Comparison of ENCODE assay signal across 9 mouse cellular contexts in the genomic region with DNA sequence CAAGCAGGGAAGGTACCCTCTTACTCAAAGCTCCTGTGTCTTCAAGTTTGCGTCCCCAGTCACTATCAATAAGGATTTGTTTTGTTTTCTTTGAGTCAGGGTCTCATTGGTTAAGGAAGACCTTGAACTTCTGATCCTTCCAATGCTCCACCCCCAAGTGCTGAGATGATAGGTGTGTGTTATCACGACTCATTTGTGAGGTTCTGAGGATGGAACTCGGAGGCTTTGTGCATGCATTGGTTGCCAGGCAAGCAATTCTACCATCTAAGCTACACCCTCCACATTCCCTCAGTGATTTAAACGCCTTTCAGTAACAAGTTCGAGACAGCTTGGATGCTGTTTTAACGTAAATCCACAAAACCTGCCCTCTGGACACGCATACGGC. TPM values are rescaled to one million over a fixed set of nuclear protein-coding genes. Genes with fewer than 3 reads are reported as not detected.
DNase-seq lines count a peak whose midpoint lies in the region; ATAC-seq and TF ChIP-seq lines count a peak whose summit lies in the region.
"Had no signal": no experiment of that assay in that cellular context is flagged by ENCODE, and none has a peak within 500 bp of the region (broad histone marks: within the 10 kb centered on the region; RNA-seq: fewer than 3 reads in every experiment).

No protein-coding gene starts in this region.

- TF ChIP-seq POLR2A in kidney, adult 2 months (IDR thresholded peaks at IDR 0.05; ENCODE audit: low read depth, low read length): no peak

- no peaks in the 10 kb centered on the region for H3K9me3 ChIP-seq in hindbrain, embryonic 11.5 days (ENCODE audit: control insufficient read depth, low read length)
- no peaks in the 10 kb centered on the region for H3K9me3 ChIP-seq in midbrain, embryonic 12.5 days

- H3K4me3 ChIP-seq in kidney, adult 2 months (ENCODE audit: insufficient read depth, low read depth, low read length): peak overlapping the region; percentile 42; the same call in 1 of the 2 replicates
- H3K4me3 ChIP-seq in hindbrain, embryonic 11.5 days (ENCODE audit: low read depth, low read length): peak overlapping the region; percentile 81
- peak overlapping the region; percentile 89 for H3K4me3 ChIP-seq in midbrain, embryonic 12.5 days

- H3K27me3 ChIP-seq in kidney, adult 2 months (replicated peaks; ENCODE audit: control insufficient read depth, insufficient read depth, low read length): no peaks in the 10 kb centered on the region
- no peaks in the 10 kb centered on the region for H3K27me3 ChIP-seq in hindbrain, embryonic 11.5 days (ENCODE audit: control insufficient read depth, insufficient read depth, low read length)
- H3K27me3 ChIP-seq in midbrain, embryonic 12.5 days: 0 out of 2 replicates have a peak, but pooled peaks cover 5% of the 10 kb centered on the region

- peak overlapping the region; percentile 84 for H3K9ac ChIP-seq in hindbrain, embryonic 11.5 days (ENCODE audit: low read depth, low read length)
- peak overlapping the region; percentile 60 for H3K9ac ChIP-seq in midbrain, embryonic 12.5 days (replicated peaks)

- no peaks in the 10 kb centered on the region for H3K36me3 ChIP-seq in kidney, adult 2 months (ENCODE audit: control insufficient read depth, insufficient read depth, low read length)
- H3K36me3 ChIP-seq in hindbrain, embryonic 11.5 days (ENCODE audit: control insufficient read depth, insufficient read depth, low read length): no peaks in the 10 kb centered on the region
- no peaks in the 10 kb centered on the region for H3K36me3 ChIP-seq in midbrain, embryonic 12.5 days

- no peak for DNase-seq in kidney, adult 2 months
- no peak for DNase-seq in kidney, adult 8-10 months
- peak; percentile 21 for DNase-seq in MN1 (ENCODE audit: low spot score)
- DNase-seq in hindbrain, embryonic 11.5 days (ENCODE audit: low spot score): no peak
- DNase-seq in layer of hippocampus, adult 9-11 months: no peak
- DNase-seq in urinary bladder, postnatal 36 days (ENCODE audit: low spot score in 2 of 2): no peak
- no peak for DNase-seq in cerebellum, postnatal 25 days

- peak overlapping the region; percentile 83 for H3K4me2 ChIP-seq in hindbrain, embryonic 11.5 days (replicated peaks; ENCODE audit: low read depth, low read length)
- peak overlapping the region; percentile 88 for H3K4me2 ChIP-seq in midbrain, embryonic 12.5 days (replicated peaks)

- TF ChIP-seq CTCF in kidney, adult 2 months (conservative IDR thresholded peaks at IDR 0.05; ENCODE audit: insufficient read depth, insufficient read length, low read depth, low read length): no peak

- ATAC-seq in hindbrain, embryonic 11.5 days (ENCODE audit: low FRiP score): peak; percentile 21; the same call in 1 of the 2 replicates
- peak; percentile 18; the same call in 1 of the 2 replicates for ATAC-seq in midbrain, embryonic 12.5 days (ENCODE audit: low FRiP score, low read depth)

- peaks cover 12% of the 10 kb centered on the region; the same call in 1 of the 2 replicates for H3K4me1 ChIP-seq in kidney, adult 2 months (ENCODE audit: control insufficient read depth, insufficient read depth, low read length)
- H3K4me1 ChIP-seq in hindbrain, embryonic 11.5 days (replicated peaks; ENCODE audit: control insufficient read depth, insufficient read depth, low read length): 0 out of 2 replicates have a peak, but pooled peaks cover 2% of the 10 kb centered on the region
- peaks cover 18% of the 10 kb centered on the region for H3K4me1 ChIP-seq in midbrain, embryonic 12.5 days

- peak overlapping the region; percentile 61 for H3K27ac ChIP-seq in kidney, adult 2 months (ENCODE audit: insufficient read depth, low read depth, low read length)
- H3K27ac ChIP-seq in hindbrain, embryonic 11.5 days (ENCODE audit: low read depth, low read length): peak overlapping the region; percentile 75; the same call in 1 of the 2 replicates
- H3K27ac ChIP-seq in midbrain, embryonic 12.5 days (replicated peaks): peak overlapping the region; percentile 83

- WGBS in kidney, adult 2 months: 7% methylated on average over 8 of the region's 8 CpGs
- 12% methylated on average over 8 of the region's 8 CpGs for WGBS in hindbrain, embryonic 11.5 days
- 12% methylated on average over 8 of the region's 8 CpGs for WGBS in midbrain, embryonic 12.5 days

RNA-seq across cellular contexts. Expression of a gene that starts 0.5 kb away (rescaled TPM):
- polyA plus RNA-seq in kidney, adult 2 months (2012; rRNA removed): 321 and 342 TPM in 2 replicates
- 73.1 and 79.3 TPM in 2 replicates for polyA plus RNA-seq in hindbrain, embryonic 11.5 days (2014; fragmentation: Nextera tagmentation; extraction: Ambion mirVana)
- polyA plus RNA-seq in midbrain, embryonic 12.5 days (2016; fragmentation: Nextera tagmentation; extraction: Ambion mirVana): 62.4 and 69.4 TPM in 2 replicates

RNA-seq across cellular contexts. Expression of a gene that starts 24.9 kb away (rescaled TPM):
- polyA plus RNA-seq in kidney, adult 2 months (2012; rRNA removed): 241 and 269 TPM in 2 replicates
- 287 and 321 TPM in 2 replicates for polyA plus RNA-seq in hindbrain, embryonic 11.5 days (2014; fragmentation: Nextera tagmentation; extraction: Ambion mirVana)
- 304 and 325 TPM in 2 replicates for polyA plus RNA-seq in midbrain, embryonic 12.5 days (2016; fragmentation: Nextera tagmentation; extraction: Ambion mirVana)

RNA-seq across cellular contexts. Expression of a gene that starts 25.0 kb away (rescaled TPM):
- polyA plus RNA-seq in kidney, adult 2 months (2012; rRNA removed): not detected in 2 replicates
- 2.2 TPM in 1 of 2 replicates, not detected in the other for polyA plus RNA-seq in hindbrain, embryonic 11.5 days (2014; fragmentation: Nextera tagmentation; extraction: Ambion mirVana)
- 7.7 and 19.3 TPM in 2 replicates for polyA plus RNA-seq in midbrain, embryonic 12.5 days (2016; fragmentation: Nextera tagmentation; extraction: Ambion mirVana)
- polyA plus RNA-seq: large intestine, adult 2 months had no signal

RNA-seq across cellular contexts. Expression of a gene that starts 41.1 kb away (rescaled TPM):
- polyA plus RNA-seq in kidney, adult 2 months (2012; rRNA removed): 29.9 and 33.8 TPM in 2 replicates
- 40.5 and 50.0 TPM in 2 replicates for polyA plus RNA-seq in hindbrain, embryonic 11.5 days (2014; fragmentation: Nextera tagmentation; extraction: Ambion mirVana)
- 83.6 and 84.2 TPM in 2 replicates for polyA plus RNA-seq in midbrain, embryonic 12.5 days (2016; fragmentation: Nextera tagmentation; extraction: Ambion mirVana)

RNA-seq across cellular contexts. Expression of a gene that starts 51.0 kb away (rescaled TPM):
- 6.5 and 13.6 TPM in 2 replicates for polyA plus RNA-seq in kidney, adult 2 months (2012; rRNA removed)
- polyA plus RNA-seq in hindbrain, embryonic 11.5 days (2014; fragmentation: Nextera tagmentation; extraction: Ambion mirVana): 1.2 and 1.8 TPM in 2 replicates
- polyA plus RNA-seq in midbrain, embryonic 12.5 days (2016; fragmentation: Nextera tagmentation; extraction: Ambion mirVana): 0.81 and 0.98 TPM in 2 replicates
